Mouse (Mus musculus): ENCODE measurements at regions not wholly inside any gene's neighbourhood (a gene's known extent, or its start where the extent isn't known, plus 50 kb on each side); places are given as distances from the start of the nearest gene placed in this dataset.

DNA sequence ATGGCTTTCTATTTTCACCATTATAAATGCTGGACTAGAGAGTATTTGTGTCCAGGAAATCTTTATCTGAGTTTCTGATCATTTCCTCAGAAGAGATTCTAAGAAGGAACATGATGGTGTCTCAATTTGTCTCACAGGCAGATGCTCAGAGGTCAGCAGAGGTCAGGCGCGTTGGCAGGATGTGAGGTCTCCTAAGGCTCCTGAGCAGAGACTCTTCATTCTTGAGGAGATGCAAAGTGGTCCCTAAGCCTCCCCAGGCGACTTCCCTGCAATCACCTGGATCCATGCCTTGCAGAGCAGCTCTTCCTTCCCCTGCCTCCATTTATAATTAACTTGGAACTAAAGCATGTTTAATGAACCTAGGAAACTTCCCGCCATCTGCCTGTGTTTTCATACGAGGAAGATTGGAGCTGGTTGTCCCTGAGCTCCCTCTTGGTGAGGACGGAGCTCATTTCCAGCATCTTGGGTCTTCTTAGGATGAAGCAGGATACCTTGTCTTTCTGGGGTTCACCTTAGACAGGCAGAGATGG, 71.8 kb downstream of the Arf2 start:
- Histone ChIP-seq H3K9me3 (no peaks in the 10 kb centered on the region), H3K36me3 (no peaks in the 10 kb centered on the region), H3K27ac (no peak overlapping the region), H3K4me3 (no peak overlapping the region), H3K27me3 (ENCODE audit: insufficient read depth, poor library complexity, severe bottlenecking) (no peaks in the 10 kb centered on the region), H3K4me1 (replicated peaks) (peaks cover 11% of the 10 kb centered on the region)
- WGBS = 73% methylated on average over 6 of the region's 6 CpGs
- no peak for DNase-seq (ENCODE audit: low spot score)

DNA sequence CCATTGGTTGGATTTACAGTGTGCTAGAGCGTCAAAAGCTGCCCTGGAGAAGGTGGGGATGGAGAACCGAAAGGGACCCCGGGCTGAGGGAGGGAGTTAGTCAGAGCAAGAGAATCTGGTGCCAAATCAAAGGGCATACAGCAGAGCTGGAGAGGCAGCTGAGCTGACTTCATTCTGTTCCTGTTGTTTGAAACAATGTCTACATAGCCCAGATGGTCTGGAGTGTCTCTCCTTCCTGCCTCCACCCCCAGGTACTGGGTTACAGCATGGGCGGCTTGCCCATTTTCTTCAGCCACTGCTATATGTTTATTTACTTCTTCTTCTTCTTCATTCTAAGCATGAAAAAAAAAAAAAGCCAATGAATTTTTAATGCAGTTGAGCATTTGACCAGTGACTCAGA, 78.7 kb downstream of the Arf2 start:
- DNase-seq (ENCODE audit: low spot score) = no peak

GRCm38 (mm10) chr11:104051986-104052385, 80.7 kb upstream of the Crhr1 start:
- H3K27me3 ChIP-seq (ENCODE audit: insufficient read depth, poor library complexity, severe bottlenecking) = no peaks in the 10 kb centered on the region
- H3K36me3 ChIP-seq = no peaks in the 10 kb centered on the region
- no peak overlapping the region for H3K4me3 ChIP-seq
- no peaks in the 10 kb centered on the region for H3K4me1 ChIP-seq (replicated peaks)
- WGBS = 91% methylated on average over 3 of the region's 3 CpGs
- no peak overlapping the region for H3K27ac ChIP-seq
- no peaks in the 10 kb centered on the region for H3K9me3 ChIP-seq
- no peak for DNase-seq (ENCODE audit: low spot score)

More for the DNA sequence above, 78.7 kb downstream of the Arf2 start:
- no peaks in the 10 kb centered on the region for H3K36me3 ChIP-seq
- no peaks in the 10 kb centered on the region for H3K9me3 ChIP-seq
- H3K27me3 ChIP-seq (ENCODE audit: insufficient read depth, poor library complexity, severe bottlenecking) = no peaks in the 10 kb centered on the region
- H3K4me1 ChIP-seq (replicated peaks) = peaks cover 11% of the 10 kb centered on the region
- H3K4me3 ChIP-seq = no peak overlapping the region
- no peak overlapping the region for H3K27ac ChIP-seq
- 92% methylated on average over 4 of the region's 4 CpGs for whole genome bisulfite sequencing

DNA sequence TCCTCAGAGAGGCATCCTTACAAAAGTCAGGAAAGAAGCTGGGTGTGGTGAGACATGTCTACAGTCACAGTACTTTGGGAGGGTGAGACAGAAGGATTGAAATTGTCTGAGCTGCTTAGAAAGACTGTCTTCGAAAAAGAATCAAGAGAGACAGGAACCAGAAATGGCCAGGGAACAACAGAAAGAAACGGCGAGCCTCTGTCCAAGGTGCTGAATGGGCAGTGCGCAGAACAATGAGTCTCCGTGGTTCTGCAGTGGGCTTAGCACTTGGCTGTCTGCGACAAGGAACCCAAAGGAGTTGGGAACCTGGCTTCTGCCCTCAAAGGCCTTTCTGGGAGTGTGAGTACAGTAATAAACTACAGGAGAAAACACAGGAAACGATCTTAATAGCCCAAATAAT, 79.4 kb upstream of the Crhr1 start:
- Histone ChIP-seq H3K4me3 (no peak overlapping the region), H3K4me1 (replicated peaks) (no peaks in the 10 kb centered on the region), H3K27me3 (ENCODE audit: insufficient read depth, poor library complexity, severe bottlenecking) (no peaks in the 10 kb centered on the region), H3K27ac (no peak overlapping the region), H3K9me3 (no peaks in the 10 kb centered on the region), H3K36me3 (no peaks in the 10 kb centered on the region)
- WGBS = 17% methylated on average over 7 of the region's 7 CpGs
- peak; percentile 58 for DNase-seq (ENCODE audit: low spot score)

DNA sequence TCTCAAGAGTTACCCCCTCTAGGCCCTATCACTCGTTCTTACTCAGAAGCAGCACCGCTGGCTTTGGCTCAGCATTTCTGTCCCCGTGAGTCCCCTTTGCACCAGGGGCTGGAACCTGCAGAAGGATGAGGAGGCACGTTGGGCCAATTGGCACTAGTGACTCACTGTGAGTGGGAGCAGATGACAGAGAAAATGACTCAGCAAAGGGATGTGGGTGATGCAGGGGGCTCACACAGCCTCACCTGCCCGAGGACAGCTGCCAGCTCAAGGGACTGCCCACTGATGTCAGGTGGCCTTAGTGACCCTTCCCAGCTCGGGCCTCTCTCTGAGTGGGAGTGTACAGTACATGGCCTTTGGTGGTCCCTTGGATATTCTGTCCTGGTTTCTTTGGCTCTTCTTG, 76.7 kb upstream of the Crhr1 start:
- Histone ChIP-seq H3K9me3 (no peaks in the 10 kb centered on the region), H3K4me3 (no peak overlapping the region), H3K36me3 (no peaks in the 10 kb centered on the region), H3K27ac (no peak overlapping the region), H3K4me1 (replicated peaks) (peaks cover 7% of the 10 kb centered on the region; the same call in 1 of the 2 replicates), H3K27me3 (ENCODE audit: insufficient read depth, poor library complexity, severe bottlenecking) (no peaks in the 10 kb centered on the region)
- WGBS = 85% methylated on average over 6 of the region's 6 CpGs
- no peak for DNase-seq (ENCODE audit: low spot score)

- Histone ChIP-seq H3K27me3 (ENCODE audit: insufficient read depth, poor library complexity, severe bottlenecking) (no peaks in the 10 kb centered on the region), H3K4me1 (replicated peaks) (peaks cover 10% of the 10 kb centered on the region; the same call in 1 of the 2 replicates)
- DNase-seq (ENCODE audit: low spot score) = no peak
Measured at GRCm38 (mm10) chr11:104057046-104057445, 75.6 kb upstream of the Crhr1 start.

GRCm38 (mm10) chr11:104058600-104058999, 74.1 kb upstream of the Crhr1 start:
- Histone ChIP-seq H3K4me1 (replicated peaks) (peaks cover 20% of the 10 kb centered on the region), H3K27me3 (ENCODE audit: insufficient read depth, poor library complexity, severe bottlenecking) (no peaks in the 10 kb centered on the region), H3K4me3 (no peak overlapping the region), H3K27ac (no peak overlapping the region), H3K9me3 (no peaks in the 10 kb centered on the region), H3K36me3 (no peaks in the 10 kb centered on the region)
- WGBS = 77% methylated on average over 6 of the region's 6 CpGs
- no peak for DNase-seq (ENCODE audit: low spot score)

More at GRCm38 (mm10) chr11:104057046-104057445, 75.6 kb upstream of the Crhr1 start:
- no peaks in the 10 kb centered on the region for H3K36me3 ChIP-seq
- WGBS = 79% methylated on average over 4 of the region's 4 CpGs
- H3K4me3 ChIP-seq = no peak overlapping the region
- H3K9me3 ChIP-seq = no peaks in the 10 kb centered on the region
- H3K27ac ChIP-seq = no peak overlapping the region

- Histone ChIP-seq H3K27ac (no peak overlapping the region), H3K4me3 (no peak overlapping the region), H3K4me1 (replicated peaks) (peaks cover 22% of the 10 kb centered on the region), H3K36me3 (no peaks in the 10 kb centered on the region), H3K9me3 (no peaks in the 10 kb centered on the region), H3K27me3 (ENCODE audit: insufficient read depth, poor library complexity, severe bottlenecking) (no peaks in the 10 kb centered on the region)
- WGBS = 73% methylated on average over 6 of the region's 6 CpGs
- DNase-seq (ENCODE audit: low spot score) = no peak
Measured at GRCm38 (mm10) chr11:104059085-104059484, 73.6 kb upstream of the Crhr1 start.

DNA sequence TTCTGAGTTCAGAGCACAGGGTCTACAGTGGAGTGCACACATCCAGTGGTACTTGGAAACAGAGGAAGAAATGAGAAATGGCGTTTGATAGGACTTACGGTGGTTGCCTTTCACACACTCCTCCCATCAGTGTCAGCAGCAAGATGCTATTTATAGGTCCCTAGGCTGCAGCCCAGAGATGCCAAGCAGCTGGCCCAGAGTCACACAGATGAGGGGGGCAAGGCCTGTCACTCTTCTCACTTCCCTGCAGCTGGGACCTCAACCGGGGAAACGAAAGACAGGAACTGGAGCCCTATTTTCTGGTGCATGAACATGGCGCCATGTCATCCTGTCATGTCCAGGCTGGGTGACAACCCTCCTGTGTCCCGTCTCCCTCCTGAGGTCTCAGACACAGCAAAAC, 71.3 kb upstream of the Crhr1 start:
- no peaks in the 10 kb centered on the region for H3K27me3 ChIP-seq (ENCODE audit: insufficient read depth, poor library complexity, severe bottlenecking)
- no peak for DNase-seq (ENCODE audit: low spot score)
- no peak overlapping the region for H3K4me3 ChIP-seq
- 81% methylated on average over 6 of the region's 6 CpGs for WGBS
- no peaks in the 10 kb centered on the region for H3K36me3 ChIP-seq
- no peak overlapping the region for H3K27ac ChIP-seq
- peaks cover 22% of the 10 kb centered on the region for H3K4me1 ChIP-seq (replicated peaks)
- no peaks in the 10 kb centered on the region for H3K9me3 ChIP-seq

GRCm38 (mm10) chr11:104065181-104065580, 67.5 kb upstream of the Crhr1 start:
- no peaks in the 10 kb centered on the region for H3K36me3 ChIP-seq
- H3K4me3 ChIP-seq = no peak overlapping the region
- H3K27ac ChIP-seq = no peak overlapping the region
- H3K4me1 ChIP-seq (replicated peaks) = peaks cover 17% of the 10 kb centered on the region
- H3K27me3 ChIP-seq (ENCODE audit: insufficient read depth, poor library complexity, severe bottlenecking) = no peaks in the 10 kb centered on the region
- no peak for DNase-seq (ENCODE audit: low spot score)
- 80% methylated on average over 5 of the region's 5 CpGs for WGBS
- no peaks in the 10 kb centered on the region for H3K9me3 ChIP-seq

DNA sequence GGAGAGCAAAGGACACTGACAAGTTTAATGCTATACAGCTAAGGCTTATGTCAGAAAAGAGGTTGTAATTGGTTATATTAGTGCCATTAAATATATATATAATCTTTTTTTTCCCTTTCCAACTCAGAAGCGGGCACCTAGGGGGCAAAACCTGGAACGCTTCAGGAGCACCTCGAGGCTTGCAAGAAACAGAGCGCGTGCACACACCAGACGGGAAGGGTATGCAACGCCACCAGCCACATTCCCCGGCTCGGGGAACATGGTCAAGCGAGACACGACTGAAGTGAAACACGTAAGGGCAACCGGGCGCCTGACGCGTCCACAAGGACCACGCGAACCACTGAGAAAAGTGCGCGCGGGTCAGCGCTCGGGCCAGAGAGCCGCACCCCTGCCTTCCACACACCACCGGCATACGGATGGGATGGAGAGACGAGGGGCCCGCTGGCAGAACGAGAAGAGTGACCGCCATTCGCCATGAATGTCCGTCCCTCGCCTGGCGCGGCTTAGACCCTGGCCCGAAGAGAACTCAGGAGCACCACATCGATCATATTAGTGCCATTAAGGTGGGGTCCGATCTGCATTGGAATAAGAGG, 60.0 kb upstream of the Crhr1 start:
- WGBS = 92% methylated on average over 38 of the region's 38 CpGs
- no peak for DNase-seq (ENCODE audit: low spot score)
- Histone ChIP-seq H3K4me3 (no peak overlapping the region), H3K27ac (no peak overlapping the region), H3K27me3 (ENCODE audit: insufficient read depth, poor library complexity, severe bottlenecking) (no peaks in the 10 kb centered on the region), H3K9me3 (no peaks in the 10 kb centered on the region), H3K36me3 (no peaks in the 10 kb centered on the region), H3K4me1 (replicated peaks) (peaks cover 11% of the 10 kb centered on the region)

GRCm38 (mm10) chr11:104074763-104075162, 57.9 kb upstream of the Crhr1 start:
- H3K27ac ChIP-seq = no peak overlapping the region
- no peak overlapping the region for H3K4me3 ChIP-seq
- peaks cover 11% of the 10 kb centered on the region for H3K4me1 ChIP-seq (replicated peaks)
- 69% methylated on average over 1 of the region's 1 CpGs for WGBS
- no peaks in the 10 kb centered on the region for H3K27me3 ChIP-seq (ENCODE audit: insufficient read depth, poor library complexity, severe bottlenecking)
- no peak for DNase-seq (ENCODE audit: low spot score)
- H3K36me3 ChIP-seq = no peaks in the 10 kb centered on the region
- H3K9me3 ChIP-seq = no peaks in the 10 kb centered on the region

- Histone ChIP-seq H3K9me3 (no peaks in the 10 kb centered on the region), H3K27me3 (ENCODE audit: insufficient read depth, poor library complexity, severe bottlenecking) (no peaks in the 10 kb centered on the region), H3K4me1 (replicated peaks) (peaks cover 11% of the 10 kb centered on the region), H3K27ac (0 out of 2 replicates have a peak overlapping the region, but pooled peaks have one; percentile 5), H3K4me3 (no peak overlapping the region), H3K36me3 (no peaks in the 10 kb centered on the region)
- DNase-seq (ENCODE audit: low spot score) = no peak
- WGBS = 72% methylated on average over 10 of the region's 10 CpGs
Measured at GRCm38 (mm10) chr11:104075394-104075793, 57.3 kb upstream of the Crhr1 start.

DNA sequence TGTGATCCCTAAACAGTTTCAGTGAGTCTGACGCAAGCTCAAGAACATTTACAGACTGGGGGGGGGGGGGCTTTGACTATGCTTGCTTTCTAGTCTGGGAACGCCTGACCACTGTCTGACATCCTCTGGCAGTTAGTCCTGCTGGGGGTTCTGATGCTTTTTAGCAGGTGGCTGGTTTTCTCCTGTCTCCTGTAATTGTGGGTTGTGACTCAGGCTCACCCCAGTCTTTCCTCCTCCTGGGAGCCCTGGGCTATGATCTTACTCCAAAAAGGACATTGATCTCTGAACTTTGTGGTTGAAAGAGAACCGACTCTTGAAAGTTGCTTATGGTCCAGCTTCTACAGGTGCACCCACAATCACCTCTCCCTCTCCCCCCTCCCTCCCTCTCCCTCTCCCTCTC, 50.6 kb upstream of the Crhr1 start:
- WGBS = 89% methylated on average over 3 of the region's 3 CpGs

More for the DNA sequence above, 50.6 kb upstream of the Crhr1 start:
- peaks cover 16% of the 10 kb centered on the region for H3K4me1 ChIP-seq (replicated peaks)
- no peak overlapping the region for H3K27ac ChIP-seq
- H3K36me3 ChIP-seq = no peaks in the 10 kb centered on the region
- no peak for DNase-seq (ENCODE audit: low spot score)
- H3K27me3 ChIP-seq (ENCODE audit: insufficient read depth, poor library complexity, severe bottlenecking) = no peaks in the 10 kb centered on the region
- no peaks in the 10 kb centered on the region for H3K9me3 ChIP-seq
- no peak overlapping the region for H3K4me3 ChIP-seq

All from hindbrain, embryonic 10.5 days (tissue).